Mouse (Mus musculus) thymus, postnatal 14 days (tissue): ENCODE measurements around the gene Gpkow.
A peak's percentile ranks its signal among the peaks of the same experiment; 100 is the strongest.

Source experiments
- DNase-seq: peaks from one replicate; pipeline ENCODE4 v3.0.0; 2021

Gpkow gene

GRCm38 (mm10) chrX:7696954-7697381, at the start of gene Gpkow:
TSS of gene Gpkow (plus strand) at chrX:7697131.
- DNase-seq = peak; percentile 83

GRCm38 (mm10) chrX:7648671-7649304, 48.1 kb upstream of the Gpkow start:
- DNase-seq = peak; percentile 80

DNA sequence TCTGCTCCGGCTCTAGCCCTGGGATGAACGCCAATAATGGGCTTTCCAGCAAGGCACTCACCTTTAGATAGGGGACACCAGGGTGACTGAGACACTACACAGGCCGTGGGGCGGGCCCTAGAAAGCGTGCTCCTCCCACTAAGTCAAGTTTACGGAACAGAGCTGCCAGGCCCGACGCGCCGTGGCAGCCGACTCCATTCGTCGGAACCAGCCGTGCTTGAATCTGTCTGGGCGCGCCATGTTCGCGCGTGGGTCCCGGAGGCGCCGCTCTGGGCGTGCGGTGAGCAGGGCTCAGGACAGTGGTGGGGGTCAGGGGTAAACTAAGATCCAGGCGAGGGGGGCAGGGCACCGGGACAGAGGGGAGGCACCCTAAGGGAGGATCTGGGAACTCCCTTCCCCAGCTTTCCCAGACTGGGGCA, 39.7 kb upstream of the Gpkow start, which contains the start of gene Prickle3:
TSS of gene Prickle3 (plus strand) at position 40 of the 419 bp plus-strand sequence.
- peak; percentile 57 for DNase-seq

- no peak for DNase-seq
Observed at GRCm38 (mm10) chrX:7658031-7658784, 38.7 kb upstream of the Gpkow start.

DNA sequence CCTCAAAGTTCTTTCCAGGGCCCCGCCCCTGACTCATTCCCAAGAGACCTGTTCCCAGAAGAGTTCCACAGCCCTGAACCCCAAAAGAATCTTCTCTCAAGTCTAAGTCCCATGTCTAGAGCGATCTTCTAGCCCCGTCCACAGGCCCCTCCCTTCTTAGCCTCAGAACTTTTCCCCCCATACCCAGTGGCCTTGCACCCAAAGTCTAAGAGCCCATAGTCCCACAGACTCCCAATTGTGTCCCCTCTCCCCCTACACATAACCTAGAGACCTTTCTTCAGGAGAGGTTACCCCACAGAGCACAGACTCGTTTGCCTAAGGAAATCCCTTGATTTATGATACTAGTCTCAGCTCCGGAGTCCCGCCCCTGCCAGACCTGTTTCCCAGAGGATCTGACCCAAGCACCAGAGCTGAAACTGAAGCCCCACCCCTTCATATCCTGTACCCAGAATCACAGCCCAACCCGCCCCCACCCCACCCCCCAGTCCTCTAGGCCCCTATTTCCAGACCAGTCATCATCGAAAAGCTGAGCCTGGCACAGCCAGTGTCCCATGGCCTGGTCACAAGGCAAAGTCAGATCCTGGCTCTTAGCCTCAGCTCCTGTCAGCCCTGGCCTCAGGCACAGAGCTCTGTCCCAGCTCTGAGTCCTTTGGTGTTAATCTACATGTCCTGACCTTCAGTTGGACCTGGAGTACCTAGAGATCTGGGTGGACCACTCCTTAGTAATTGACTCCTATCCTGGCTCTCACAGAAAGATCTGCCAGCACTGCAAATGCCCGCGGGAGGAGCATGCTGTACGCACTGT, 37.9 kb upstream of the Gpkow start:
- DNase-seq = no peak

DNA sequence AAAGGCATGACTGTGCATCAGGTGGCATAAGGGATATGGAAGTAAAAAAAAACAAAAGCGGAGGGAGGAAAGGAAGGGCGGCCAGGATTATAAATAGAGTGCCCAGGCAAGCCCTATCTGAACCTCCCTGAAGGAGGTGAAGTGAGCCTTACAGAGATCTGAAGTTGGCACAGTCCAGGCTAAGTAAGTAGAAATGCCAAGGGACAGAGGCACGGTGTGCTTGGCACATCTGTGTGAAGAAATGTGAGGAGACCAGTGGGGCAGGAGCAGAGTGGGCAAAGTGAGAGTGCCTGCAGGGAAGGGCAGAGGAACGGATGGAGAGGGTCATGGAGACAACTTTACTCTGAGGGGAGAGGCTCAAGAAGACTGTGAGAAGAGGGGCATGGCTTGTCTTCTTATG, 35.8 kb upstream of the Gpkow start:
- no peak for DNase-seq

DNA sequence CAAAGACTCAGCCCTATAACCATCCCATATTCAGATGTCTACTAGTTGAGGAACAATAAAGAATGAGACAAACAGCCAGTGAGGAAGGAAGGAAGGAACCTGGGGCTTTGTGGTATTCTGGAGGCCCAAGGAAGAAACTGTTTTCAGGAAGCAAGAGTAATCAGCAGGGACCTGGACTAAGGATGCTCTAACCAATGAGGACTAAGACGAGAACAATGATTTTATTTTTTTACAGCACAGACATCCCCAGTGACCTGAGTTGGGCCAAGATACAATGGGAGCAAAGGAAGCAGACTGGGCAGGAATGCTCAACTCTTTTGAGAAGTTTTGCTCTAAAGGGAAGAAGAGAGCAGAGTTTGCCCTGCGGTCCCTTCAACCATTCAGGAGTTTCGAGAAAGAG, 34.0 kb upstream of the Gpkow start:
- DNase-seq = no peak

GRCm38 (mm10) chrX:7664791-7665190, 32.1 kb upstream of the Gpkow start:
- DNase-seq = no peak

DNA sequence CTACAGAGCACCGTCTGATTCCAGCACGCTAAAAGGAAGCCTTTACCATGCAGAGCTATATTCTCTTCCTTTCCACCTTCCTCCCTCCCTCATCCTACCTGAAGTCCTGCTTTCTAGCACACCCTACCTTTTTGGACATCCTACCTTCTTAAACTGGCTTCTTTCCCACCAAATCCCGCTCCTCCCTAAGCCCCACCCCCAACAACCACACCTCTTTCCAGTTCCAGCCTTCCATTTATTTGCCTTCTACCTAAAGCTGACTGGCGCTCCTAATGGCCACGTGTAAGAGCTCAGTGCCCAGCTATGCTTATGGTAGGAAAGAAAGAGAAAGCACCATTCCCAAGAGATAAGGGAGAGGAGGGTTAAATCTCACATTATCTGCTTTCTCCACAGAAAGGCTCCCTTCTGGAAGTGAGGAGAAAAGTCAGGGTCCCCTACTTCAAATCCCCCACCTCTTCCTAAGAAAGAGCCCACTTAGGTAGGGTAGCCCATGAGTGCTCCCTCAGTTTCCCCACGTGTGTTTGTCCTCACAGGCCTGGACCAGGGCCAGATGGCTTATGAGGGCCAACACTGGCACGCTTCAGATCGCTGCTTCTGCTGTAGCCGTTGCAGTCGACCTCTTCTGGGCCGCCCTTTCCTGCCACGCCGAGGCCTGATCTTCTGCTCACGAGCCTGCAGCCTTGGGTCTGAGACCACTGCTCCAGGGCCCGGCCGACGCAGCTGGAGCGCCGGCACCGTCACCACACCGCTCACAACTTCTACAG, 31.0 kb upstream of the Gpkow start:
- no peak for DNase-seq

DNA sequence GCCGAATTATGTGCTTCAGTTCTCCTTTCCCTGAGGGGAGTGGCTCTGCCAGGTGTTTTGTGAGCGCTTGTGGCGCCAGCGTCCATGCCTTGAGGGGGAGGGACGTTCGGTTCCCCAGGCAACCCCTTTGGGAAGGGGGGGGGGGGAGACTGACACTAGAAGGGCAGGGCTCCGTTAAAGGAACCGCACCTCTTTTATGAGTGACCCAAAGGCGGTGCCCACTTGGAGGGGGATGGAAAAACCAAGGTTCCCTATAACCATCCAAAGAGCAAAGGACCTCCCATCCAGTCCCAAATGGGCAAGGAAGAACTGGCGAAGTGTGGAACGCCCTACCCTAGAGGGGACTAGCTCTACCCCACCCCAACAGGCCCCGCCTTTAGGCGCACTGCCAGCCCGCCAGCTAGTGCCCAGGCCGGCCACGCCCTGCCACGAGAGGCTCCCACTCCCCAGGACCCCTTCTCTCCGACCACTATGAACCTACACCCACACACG, 26.5 kb upstream of the Gpkow start:
- peak; percentile 53 for DNase-seq

DNA sequence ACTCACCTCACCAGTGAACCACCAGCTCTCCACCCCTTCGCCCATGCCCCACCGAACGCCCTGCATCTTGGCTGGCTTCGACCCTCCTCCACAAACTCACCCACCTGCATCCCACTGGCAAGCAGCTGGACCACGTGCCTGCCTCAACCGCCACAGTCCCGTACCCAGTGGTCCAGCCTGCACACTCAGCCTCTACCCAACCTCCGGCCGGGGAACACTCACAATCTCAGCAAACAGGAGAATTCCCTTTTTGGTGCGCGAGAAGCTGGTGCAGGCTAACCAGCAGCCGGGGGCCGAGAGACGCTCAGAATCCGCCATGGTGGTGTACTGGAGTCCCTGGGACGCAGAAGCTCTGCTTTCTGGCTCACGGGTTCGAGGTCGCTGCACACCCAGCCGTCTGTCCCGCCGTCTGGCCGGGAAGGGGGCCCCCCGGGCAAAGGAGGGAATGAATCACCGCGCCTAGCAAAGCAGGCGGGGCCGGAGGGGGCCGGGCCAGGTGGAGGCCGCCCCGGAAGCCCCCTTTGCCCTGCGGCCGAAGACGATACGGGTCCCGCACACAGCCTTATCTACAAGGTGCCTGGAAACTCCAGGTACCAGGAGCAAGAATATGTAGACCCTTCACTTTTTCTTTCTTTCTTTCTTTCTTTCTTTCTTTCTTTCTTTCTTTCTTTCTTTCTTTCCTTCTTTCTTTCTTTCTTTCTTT, 25.9 kb upstream of the Gpkow start, which contains the start of gene Plp2:
TSS of gene Plp2 (minus strand) at position 470 of the 703 bp plus-strand sequence.
- peak; percentile 55 for DNase-seq

GRCm38 (mm10) chrX:7672739-7673138, 24.2 kb upstream of the Gpkow start:
- no peak for DNase-seq

GRCm38 (mm10) chrX:7673578-7674281, 23.2 kb upstream of the Gpkow start:
- peak; percentile 63 for DNase-seq

DNA sequence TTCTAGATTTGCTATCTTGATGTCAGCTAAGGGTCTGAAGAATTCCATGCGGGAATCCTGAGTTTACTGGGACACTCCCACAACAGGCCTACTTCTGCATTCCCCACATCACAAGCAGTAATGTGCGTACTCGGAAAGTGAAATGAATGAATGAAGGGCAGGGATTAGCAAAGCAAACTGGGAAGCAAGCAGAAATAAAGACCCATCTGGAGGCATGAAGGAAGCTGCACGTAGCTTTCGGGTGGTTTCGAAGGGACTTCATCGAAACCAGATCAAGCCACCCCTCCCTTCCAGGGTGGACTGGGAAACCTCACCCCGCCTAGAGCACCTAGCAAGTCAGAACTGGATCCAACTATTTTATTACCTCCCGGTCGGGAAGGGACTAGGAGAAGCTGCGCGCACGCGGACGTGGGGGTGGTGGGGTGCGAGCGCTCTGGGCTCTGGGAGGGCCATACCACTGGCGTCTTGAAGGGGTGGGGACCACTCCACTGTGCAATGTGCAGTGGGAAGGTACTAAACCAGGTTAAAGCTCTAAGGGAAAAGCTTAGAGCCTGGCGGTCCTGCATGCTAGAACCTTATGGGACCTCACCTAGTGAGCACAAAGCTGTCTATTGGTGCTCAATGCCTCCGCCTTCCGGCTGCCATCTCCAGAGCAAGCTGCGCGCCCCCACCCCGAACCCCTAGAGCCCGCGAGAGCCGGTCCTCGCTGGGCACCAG, 22.5 kb upstream of the Gpkow start:
- DNase-seq = peak; percentile 55

- DNase-seq = no peak
Observed at GRCm38 (mm10) chrX:7675001-7675380, 21.9 kb upstream of the Gpkow start.

- DNase-seq = no peak
Observed at GRCm38 (mm10) chrX:7678986-7679385, 17.9 kb upstream of the Gpkow start.

DNA sequence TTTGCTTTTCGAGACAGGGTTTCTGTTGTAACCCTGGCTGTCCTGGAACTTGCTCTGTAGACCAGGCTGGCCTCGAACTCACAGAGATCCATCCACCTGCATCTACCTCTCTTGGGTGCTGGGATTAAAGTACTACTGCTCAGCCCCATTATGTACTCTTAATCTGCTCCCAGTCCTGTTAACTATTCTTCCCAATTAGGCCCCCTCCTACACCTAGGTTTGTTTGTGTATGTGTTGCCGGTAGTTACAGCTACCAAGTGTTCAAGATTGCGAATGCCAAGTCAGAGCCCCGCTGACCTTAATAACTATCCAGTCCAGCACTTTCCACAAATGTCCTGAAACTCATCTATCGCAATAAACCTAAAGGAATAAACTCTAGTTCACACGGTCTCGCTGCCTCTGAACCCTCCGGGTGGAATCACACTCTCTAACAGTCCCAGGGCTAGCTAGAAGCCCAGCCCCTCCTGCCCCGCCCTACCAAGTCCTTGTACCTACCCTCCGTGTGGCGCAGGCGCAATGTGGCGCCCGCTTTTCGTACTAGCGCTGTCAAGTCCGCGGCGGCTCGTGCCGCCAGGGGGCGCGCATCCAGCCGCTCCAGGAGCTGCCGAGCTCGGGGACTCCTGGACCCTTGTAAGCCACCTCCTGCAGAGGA, 17.4 kb upstream of the Gpkow start:
- peak; percentile 91 for DNase-seq

DNA sequence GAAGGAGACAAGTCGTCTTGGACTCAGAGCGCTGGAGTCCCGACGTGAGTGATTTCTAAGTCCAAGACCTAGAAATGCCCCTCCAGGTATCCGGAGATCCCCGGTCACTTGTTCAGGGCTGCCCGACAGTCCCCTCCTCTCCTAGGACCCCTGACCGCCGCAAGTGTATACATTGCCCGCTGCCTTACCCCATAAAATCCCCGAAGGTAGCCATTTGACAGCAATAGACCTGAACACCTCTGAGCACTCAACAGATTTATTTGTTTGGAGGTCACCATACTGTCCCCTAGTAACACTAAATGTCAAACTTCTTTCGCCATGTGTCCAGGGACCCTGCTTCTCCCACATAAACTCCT, 16.9 kb upstream of the Gpkow start:
- no peak for DNase-seq

DNA sequence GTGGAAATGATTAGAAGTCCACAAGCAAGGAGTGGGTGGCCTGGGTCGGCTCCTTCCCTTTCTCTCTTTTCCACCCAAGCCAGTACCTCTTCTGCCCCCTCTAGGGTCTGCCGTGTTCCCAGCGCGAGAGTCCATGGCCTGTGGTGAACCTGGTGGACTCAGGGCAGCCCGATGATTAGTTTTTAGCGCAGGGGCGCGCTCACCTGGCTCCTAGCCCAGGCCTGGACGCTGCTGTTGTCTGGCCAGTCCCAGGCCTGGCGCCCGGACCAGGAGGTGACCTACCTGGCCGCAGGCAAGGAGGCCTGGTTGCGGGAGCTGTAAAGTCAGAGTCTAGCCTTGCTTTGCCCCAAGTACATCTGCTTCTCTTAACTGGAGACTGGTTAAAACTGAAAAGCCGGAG, 16.1 kb upstream of the Gpkow start, which contains the start of gene Magix:
TSS of gene Magix (minus strand) at position 388 of the 400 bp plus-strand sequence.
- no peak for DNase-seq

DNA sequence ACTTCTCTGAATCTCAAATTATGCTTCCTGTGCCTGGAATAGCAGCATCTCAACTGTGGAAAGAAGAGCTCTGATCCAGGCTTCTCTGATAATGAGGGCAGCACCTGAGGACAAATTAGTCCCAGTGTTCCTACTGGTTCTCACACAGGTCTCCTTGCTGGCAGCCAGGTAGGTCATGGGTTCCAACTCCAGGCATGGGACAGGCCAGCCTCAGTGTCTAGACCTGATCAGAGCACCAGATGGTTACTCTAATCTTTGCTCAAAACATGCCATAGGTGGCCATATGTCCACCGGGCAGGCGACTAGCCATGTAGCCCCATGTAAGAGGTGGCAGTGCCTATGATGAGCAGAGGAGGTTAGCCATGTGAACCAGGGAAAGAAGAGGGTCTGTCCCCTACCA, 8.6 kb upstream of the Gpkow start:
- no peak for DNase-seq
